Mouse (Mus musculus) heart, postnatal 4 days (tissue): ENCODE results near the gene Hdac7. TPM values are rescaled to one million over a fixed set of nuclear protein-coding genes. Genes with fewer than 3 reads are reported as not detected.

ENCODE experiments used
- DNase-seq: peaks from one replicate; pipeline ENCODE4 v3.0.0; 2021
- total RNA-seq, 2 experiments: library from RNA; stranded (reverse); gene quantifications; 2 replicates each; pipeline ENCODE4 v1.2.3; 2021

The Hdac7 gene
- total RNA-seq, 2 experiments from 2014 or later = 51.6 to 52.0 TPM

- no peak for DNase-seq
These were observed 56.3 kb downstream of the Hdac7 start for GRCm38 (mm10) chr15:97787799-97788667.

- no peak for DNase-seq
These were observed 57.0 kb downstream of the Hdac7 start for GRCm38 (mm10) chr15:97787148-97787798.

GRCm38 (mm10) chr15:97786412-97787112, 57.7 kb downstream of the Hdac7 start:
- no peak for DNase-seq

- peak; percentile 64 for DNase-seq
These were observed 58.4 kb downstream of the Hdac7 start for GRCm38 (mm10) chr15:97785731-97786411.

GRCm38 (mm10) chr15:97784561-97785161, 59.6 kb downstream of the Hdac7 start:
- no peak for DNase-seq

- DNase-seq = peak; percentile 94
These were observed 60.2 kb downstream of the Hdac7 start for GRCm38 (mm10) chr15:97784092-97784559.

- peak; percentile 88 for DNase-seq
These were observed 61.6 kb downstream of the Hdac7 start for GRCm38 (mm10) chr15:97782749-97783105.

DNA sequence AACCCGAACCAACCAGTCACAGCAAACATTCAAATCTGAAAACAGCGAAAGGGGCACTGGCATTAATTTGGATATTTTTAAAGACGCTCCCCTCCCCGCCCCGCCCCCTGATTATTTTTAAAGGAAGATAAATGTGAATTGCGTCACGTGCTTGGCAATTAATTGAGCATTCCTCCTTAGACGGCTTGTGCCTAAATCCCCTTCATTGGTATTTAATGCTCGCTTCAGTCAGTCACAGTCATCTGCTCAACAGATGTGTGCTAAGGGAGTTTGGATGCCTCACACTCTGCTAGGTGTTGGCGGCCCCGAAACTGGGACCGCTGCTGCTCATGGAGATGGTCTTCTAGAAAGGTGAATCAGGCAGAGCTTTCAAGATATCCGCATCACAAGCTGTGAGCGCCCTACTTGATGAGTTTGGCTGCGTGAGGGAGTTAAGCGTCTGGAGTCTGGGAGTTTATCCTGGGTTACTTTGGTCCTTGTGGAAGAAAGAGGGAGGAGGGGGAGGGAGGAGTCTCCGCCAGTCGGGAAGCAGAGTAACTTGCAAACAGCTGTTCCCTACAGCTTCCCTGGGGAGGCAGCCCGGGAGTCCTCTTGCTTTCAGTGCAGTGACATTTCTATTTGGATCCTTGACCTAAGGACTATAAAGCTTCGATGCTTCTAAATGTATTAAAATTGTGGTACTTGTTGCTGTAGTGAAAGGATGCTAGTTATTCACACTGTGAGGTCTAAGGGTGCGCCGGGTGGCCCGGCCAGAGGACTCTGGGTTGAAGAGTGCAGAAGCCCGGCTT, 62.1 kb downstream of the Hdac7 start:
- peak; percentile 60 for DNase-seq

- DNase-seq = no peak
These were observed 63.7 kb downstream of the Hdac7 start for GRCm38 (mm10) chr15:97780611-97781031.

GRCm38 (mm10) chr15:97779576-97779975, 64.7 kb downstream of the Hdac7 start:
- DNase-seq = no peak

GRCm38 (mm10) chr15:97778311-97779098, 65.8 kb downstream of the Hdac7 start, which contains the start of gene Slc48a1:
Gene Slc48a1 (plus strand): TSS chr15:97778520.
- DNase-seq = no peak

- no peak for DNase-seq
These were observed 67.4 kb downstream of the Hdac7 start for GRCm38 (mm10) chr15:97776919-97777318.

DNA sequence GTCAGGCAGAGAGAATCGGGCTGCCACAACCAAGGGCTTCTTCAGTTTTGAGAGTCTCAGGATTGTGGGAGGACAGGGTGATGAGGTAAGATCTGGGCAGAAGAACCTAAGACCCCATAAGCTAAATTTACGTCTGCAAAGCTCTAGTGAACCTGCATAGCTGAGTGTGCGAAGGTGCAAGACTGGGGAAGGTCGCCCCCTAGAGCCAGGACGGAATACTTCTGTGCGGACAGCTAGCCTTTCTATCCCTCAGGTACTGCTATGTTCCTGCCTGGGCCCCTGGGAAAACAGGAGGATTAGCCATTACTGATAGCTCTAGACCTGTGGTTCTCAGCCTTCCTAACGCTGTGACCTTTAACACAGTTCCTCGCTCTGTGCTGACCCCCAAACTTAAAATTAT, 67.8 kb downstream of the Hdac7 start:
- peak; percentile 87 for DNase-seq

GRCm38 (mm10) chr15:97773961-97774370, 70.3 kb downstream of the Hdac7 start:
- DNase-seq = peak; percentile 55

GRCm38 (mm10) chr15:97773108-97773507, 71.2 kb downstream of the Hdac7 start:
- DNase-seq = peak; percentile 87

DNA sequence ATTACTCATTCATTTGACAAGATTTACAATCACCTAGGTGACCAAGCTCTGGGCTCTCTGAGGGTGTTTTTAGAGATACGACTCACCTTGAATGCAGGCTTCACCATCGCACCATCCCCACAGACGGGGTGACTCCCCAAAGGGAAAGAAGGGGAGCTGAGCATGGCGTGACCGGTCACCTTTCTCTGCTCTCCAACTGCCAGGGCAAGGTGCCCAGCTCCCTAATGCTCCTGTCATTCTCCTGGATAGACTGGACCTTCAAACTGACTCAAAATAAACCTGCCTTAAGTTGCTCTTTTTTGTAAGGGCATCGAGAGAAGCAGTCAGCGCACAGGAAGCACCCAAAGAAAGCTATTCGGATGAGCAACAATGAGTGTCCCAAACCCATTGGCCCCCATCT, 74.0 kb downstream of the Hdac7 start:
- no peak for DNase-seq

- DNase-seq = peak; percentile 59
These were observed 76.1 kb downstream of the Hdac7 start for GRCm38 (mm10) chr15:97768192-97768591.

DNA sequence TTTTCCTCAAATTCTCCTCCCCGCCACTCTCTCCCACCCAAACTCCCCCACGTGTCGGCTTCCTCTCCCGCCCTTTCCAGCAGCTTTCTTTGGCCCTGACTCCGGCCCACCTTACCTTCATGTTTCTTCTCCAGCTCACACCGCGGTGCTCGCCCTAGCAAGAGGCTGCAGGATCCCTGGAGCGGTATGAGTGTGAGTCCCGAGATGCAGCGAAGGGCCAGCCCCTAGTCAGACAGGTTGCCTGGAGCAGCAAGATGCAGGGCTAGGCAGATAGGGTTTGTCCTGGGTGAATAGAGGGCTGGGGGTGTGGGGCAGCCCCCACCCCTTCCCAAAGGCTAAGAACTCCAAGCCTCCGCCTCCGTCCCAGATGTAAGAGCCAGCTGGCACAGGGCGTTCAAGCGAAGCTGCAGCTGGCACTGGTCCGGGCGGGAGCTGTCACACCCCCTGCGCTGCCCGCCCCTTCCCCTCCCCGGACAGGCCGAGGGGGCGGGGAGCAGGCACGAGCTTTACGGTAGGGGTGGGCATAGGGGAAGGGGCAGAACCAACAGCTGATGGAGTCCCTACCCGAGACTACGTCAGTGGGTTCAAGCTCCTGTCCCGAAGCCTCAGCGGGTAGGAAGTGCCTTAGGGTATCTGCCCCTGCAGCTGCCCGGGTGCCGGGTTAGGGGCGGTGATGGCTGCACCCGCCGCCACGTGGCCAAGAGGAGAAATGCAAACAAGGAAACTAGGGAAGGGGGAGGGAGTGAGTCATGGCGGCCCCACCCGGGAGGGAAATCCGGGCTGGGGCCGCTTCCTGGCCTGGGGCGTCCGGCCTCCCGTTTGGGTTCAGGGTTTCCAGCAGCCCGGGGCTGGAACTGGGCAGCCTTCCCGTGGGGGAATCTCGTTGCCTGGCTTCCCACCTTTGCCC, 76.8 kb downstream of the Hdac7 start, which contains the start of gene Rapgef3:
Gene Rapgef3, minus strand, starts transcription at position 693 of the 907 bp plus-strand sequence.
- DNase-seq = peak; percentile 90
